Mouse (Mus musculus) forebrain, postnatal 0 days (tissue): ENCODE results near the gene Ankrd12. TPM values are rescaled to one million over a fixed set of nuclear protein-coding genes. Genes with fewer than 3 reads are reported as not detected.
"Not testable (repeated sequence)": the region's sequence is repeated elsewhere in the genome, so short reads cannot be mapped to it uniquely, and the experiment has no call there.

Experiments used
- ATAC-seq: fragments of 200-750 bp; cut with Nextera tagmentation; 2 replicates; pipeline ENCODE4 v1.8.0; 2017; ENCODE audit warnings: mild to moderate bottlenecking, moderate library complexity
- DNase-seq: peaks from one replicate; pipeline ENCODE4 v3.0.0-alpha.2; 2015
- H3K27ac ChIP-seq: fragments of 300-500 bp; sonication (generic); 2 replicates; pipeline ENCODE4 v1.5.1; 2014; ENCODE audit warnings: low read depth, mild to moderate bottlenecking, antibody characterized with exemption, low read length, moderate library complexity, mixed read lengths
- H3K27me3 ChIP-seq: fragments of 300-500 bp; sonication (generic); 2 replicates; pipeline ENCODE4 v1.6.1; 2014; ENCODE audit warnings: mild to moderate bottlenecking, low read length, mixed read lengths; ENCODE audit not compliant: insufficient read depth
- H3K36me3 ChIP-seq: fragments of 300-500 bp; sonication (generic); 2 replicates; pipeline ENCODE4 v1.6.1; 2014; ENCODE audit warnings: mild to moderate bottlenecking, moderate library complexity; ENCODE audit not compliant: insufficient read depth
- H3K4me1 ChIP-seq: fragments of 300-500 bp; sonication (generic); 2 replicates; pipeline ENCODE4 v1.6.1; 2014; ENCODE audit warnings: antibody characterized with exemption; ENCODE audit not compliant: insufficient read depth
- H3K4me2 ChIP-seq: fragments of 300-500 bp; sonication (generic); 2 replicates; pipeline ENCODE4 v1.6.1; 2014; ENCODE audit warnings: low read depth, mild to moderate bottlenecking, moderate library complexity
- H3K4me3 ChIP-seq: fragments of 300-500 bp; sonication (generic); 2 replicates; pipeline ENCODE4 v1.5.1; 2014; ENCODE audit warnings: low read depth, low read length, mixed read lengths
- H3K9ac ChIP-seq: fragments of 300-500 bp; sonication (generic); 2 replicates; pipeline ENCODE4 v1.6.1; 2014; ENCODE audit warnings: mild to moderate bottlenecking
- H3K9me3 ChIP-seq: fragments of 300-500 bp; sonication (generic); 2 replicates; pipeline ENCODE4 v1.6.1; 2016; ENCODE audit warnings: low read length
- CTCF ChIP-seq: sonication (generic); IDR thresholded peaks from 2 replicates; pipeline ENCODE4 v1.5.1; 2016; ENCODE audit warnings: antibody characterized with exemption, control low read depth, low read depth
- WGBS: fragments of 180-500 bp; shearing (Covaris S2); extraction: QIAGEN DNeasy Blood & Tissue Kit; methylation state at CpG from one replicate; pipeline ENCODE4 v1.1.7; 2014; 5-methylcytosine and 5-hydroxymethylcytosine counted together
- polyA plus RNA-seq: library from polyadenylated mRNA; unstranded; fragments of >200 nt; fragmentation: Nextera tagmentation; extraction: Ambion mirVana; gene quantifications from 2 replicates; pipeline ENCODE4 v1.2.1, GENCODE M21; 2015
- total RNA-seq: library from RNA; depleted of rRNA; stranded (reverse); fragments of >200 nt; gene quantifications from 2 replicates; pipeline ENCODE4 v1.2.3, GENCODE M21; 2014

The Ankrd12 gene
- total and polyA plus RNA-seq, 2 experiments from 2014 or later: 74.7 to 207 TPM

- DNase-seq, H3K27ac ChIP-seq, H3K4me1 ChIP-seq: not testable (repeated sequence)
Observed at GRCm38 (mm10) chr17:66043679-66044078, 33.2 kb downstream of the Ankrd12 start.

GRCm38 (mm10) chr17:66041020-66041419 lies 35.9 kb downstream of the Ankrd12 start:
- no peak overlapping the region for H3K9ac ChIP-seq

More at GRCm38 (mm10) chr17:66043679-66044078, 33.2 kb downstream of the Ankrd12 start:
- not testable (repeated sequence) for H3K9me3 ChIP-seq, H3K9ac ChIP-seq, ATAC-seq, H3K4me3 ChIP-seq, H3K27me3 ChIP-seq, H3K4me2 ChIP-seq
- WGBS: 90% methylated on average over 4 of the region's 4 CpGs
- H3K36me3 ChIP-seq: peaks cover 20% of the 10 kb centered on the region
- TF ChIP-seq CTCF: peak; percentile 18; the same call in 1 of the 2 replicates

GRCm38 (mm10) chr17:66033239-66033638 lies 43.6 kb downstream of the Ankrd12 start:
- no peak for ATAC-seq
- Histone ChIP-seq H3K36me3 (peaks cover 28% of the 10 kb centered on the region), H3K4me2 (no peak overlapping the region), H3K4me3 (no peak overlapping the region), H3K9ac (no peak overlapping the region), H3K9me3 (no peaks in the 10 kb centered on the region), H3K27ac (no peak overlapping the region), H3K27me3 (no peaks in the 10 kb centered on the region), H3K4me1 (no peaks in the 10 kb centered on the region)
- TF ChIP-seq CTCF: no peak
- 89% methylated on average over 5 of the region's 5 CpGs for WGBS
- no peak for DNase-seq

More at GRCm38 (mm10) chr17:66041020-66041419, 35.9 kb downstream of the Ankrd12 start:
- Histone ChIP-seq H3K4me1 (no peaks in the 10 kb centered on the region), H3K27ac (no peak overlapping the region), H3K27me3 (no peaks in the 10 kb centered on the region), H3K9me3 (no peaks in the 10 kb centered on the region), H3K36me3 (peaks cover 19% of the 10 kb centered on the region), H3K4me3 (no peak overlapping the region), H3K4me2 (no peak overlapping the region)
- ATAC-seq (no peak), DNase-seq (no peak)
- TF ChIP-seq CTCF: no peak
- 91% methylated on average over 5 of the region's 5 CpGs for WGBS

- H3K4me1 ChIP-seq: no peaks in the 10 kb centered on the region
- no peak overlapping the region for H3K9ac ChIP-seq
- no peaks in the 10 kb centered on the region for H3K27me3 ChIP-seq
- H3K9me3 ChIP-seq: no peaks in the 10 kb centered on the region
- ATAC-seq (no peak), DNase-seq (no peak)
- WGBS: 93% methylated on average over 5 of the region's 5 CpGs
- no peak for TF ChIP-seq CTCF
- H3K27ac ChIP-seq: no peak overlapping the region
- H3K36me3 ChIP-seq: peaks cover 29% of the 10 kb centered on the region
- H3K4me2 ChIP-seq: no peak overlapping the region
- no peak overlapping the region for H3K4me3 ChIP-seq
Observed at GRCm38 (mm10) chr17:66031991-66032390, 44.9 kb downstream of the Ankrd12 start.

- 93% methylated on average over 7 of the region's 7 CpGs for WGBS
- ATAC-seq (no peak), DNase-seq (no peak)
- H3K36me3 ChIP-seq: peaks cover 29% of the 10 kb centered on the region
- H3K9ac ChIP-seq: no peak overlapping the region
- H3K4me2 ChIP-seq: no peak overlapping the region
- no peaks in the 10 kb centered on the region for H3K9me3 ChIP-seq
- no peak overlapping the region for H3K27ac ChIP-seq
- no peak for TF ChIP-seq CTCF
- no peaks in the 10 kb centered on the region for H3K27me3 ChIP-seq
- no peaks in the 10 kb centered on the region for H3K4me1 ChIP-seq
- no peak overlapping the region for H3K4me3 ChIP-seq
Observed at GRCm38 (mm10) chr17:66024211-66024610, 52.7 kb downstream of the Ankrd12 start.

- Histone ChIP-seq H3K4me1 (no peaks in the 10 kb centered on the region), H3K4me3 (no peak overlapping the region), H3K27me3 (no peaks in the 10 kb centered on the region), H3K4me2 (no peak overlapping the region), H3K36me3 (no peaks in the 10 kb centered on the region), H3K9ac (no peak overlapping the region), H3K9me3 (no peaks in the 10 kb centered on the region), H3K27ac (no peak overlapping the region)
- ATAC-seq (no peak), DNase-seq (no peak)
- 83% methylated on average over 2 of the region's 2 CpGs for WGBS
- no peak for TF ChIP-seq CTCF
Observed at GRCm38 (mm10) chr17:66011790-66012189, 65.1 kb downstream of the Ankrd12 start.

- Histone ChIP-seq H3K4me3 (no peak overlapping the region), H3K9ac (no peak overlapping the region), H3K4me2 (no peak overlapping the region), H3K9me3 (no peaks in the 10 kb centered on the region), H3K27me3 (no peaks in the 10 kb centered on the region), H3K36me3 (no peaks in the 10 kb centered on the region), H3K4me1 (no peaks in the 10 kb centered on the region), H3K27ac (no peak overlapping the region)
- no peak for TF ChIP-seq CTCF
- WGBS: 81% methylated on average over 5 of the region's 5 CpGs
- ATAC-seq (no peak), DNase-seq (no peak)
Observed at GRCm38 (mm10) chr17:66007892-66008291, 69.0 kb downstream of the Ankrd12 start.
